Mouse (Mus musculus) hindbrain, embryonic 12.5 days (tissue): ENCODE measurements around the gene Lbp. TPM values are rescaled to one million over a fixed set of nuclear protein-coding genes. Genes with fewer than 3 reads are reported as not detected.

ENCODE experiments used
- ATAC-seq: fragments of 200-750 bp; cut with Nextera tagmentation; 2 replicates; pipeline ENCODE4 v1.8.0; 2017; ENCODE audit warnings: moderate TSS enrichment; ENCODE audit not compliant: low FRiP score
- H3K27ac ChIP-seq: fragments of 300-500 bp; sonication (generic); 2 replicates; pipeline ENCODE4 v1.5.1; 2016; ENCODE audit warnings: mild to moderate bottlenecking
- H3K27me3 ChIP-seq: fragments of 300-500 bp; sonication (generic); 2 replicates; pipeline ENCODE4 v1.6.1; 2016; ENCODE audit warnings: mild to moderate bottlenecking
- H3K36me3 ChIP-seq: fragments of 300-500 bp; sonication (generic); 2 replicates; pipeline ENCODE4 v1.6.1; 2016; ENCODE audit warnings: mild to moderate bottlenecking
- H3K4me1 ChIP-seq: fragments of 300-500 bp; sonication (generic); 2 replicates; pipeline ENCODE4 v1.6.1; 2016
- H3K4me2 ChIP-seq: fragments of 300-500 bp; sonication (generic); replicated peaks from 2 replicates; pipeline ENCODE4 v1.6.1; 2016; ENCODE audit warnings: mild to moderate bottlenecking
- H3K4me3 ChIP-seq: fragments of 300-500 bp; sonication (generic); 2 replicates; pipeline ENCODE4 v1.5.1; 2016; ENCODE audit warnings: mild to moderate bottlenecking
- H3K9ac ChIP-seq: fragments of 300-500 bp; sonication (generic); 2 replicates; pipeline ENCODE4 v1.6.1; 2016; ENCODE audit warnings: mild to moderate bottlenecking, moderate library complexity
- H3K9me3 ChIP-seq: fragments of 300-500 bp; sonication (generic); replicated peaks from 2 replicates; pipeline ENCODE4 v1.6.1; 2016; ENCODE audit warnings: mild to moderate bottlenecking
- WGBS: fragments of 180-500 bp; shearing (Covaris S2); methylation state at CpG from one replicate; pipeline ENCODE4 v1.1.7; 2016; 5-methylcytosine and 5-hydroxymethylcytosine counted together
- polyA plus RNA-seq: library from polyadenylated mRNA; unstranded; fragments of >200 nt; fragmentation: Nextera tagmentation; extraction: Ambion mirVana; gene quantifications from 2 replicates; pipeline ENCODE4 v1.2.1, GENCODE M21; 2016

Lbp gene
- polyA plus RNA-seq = 3.9 and 5.0 TPM in 2 replicates

GRCm38 (mm10) chr2:158305948-158306695 lies at the start of gene Lbp:
TSS of gene Lbp (plus strand) at chr2:158306493.
- 0 out of 2 replicates have a peak, but pooled peaks have one; percentile 22 for ATAC-seq
- no peaks in the 10 kb centered on the region for H3K27me3 ChIP-seq
- no peak within 1 kb of the TSS for H3K4me3 ChIP-seq
- H3K36me3 ChIP-seq = no peaks in the 10 kb centered on the region
- no peak within 1 kb of the TSS for H3K9ac ChIP-seq
- peaks cover 6% of the 10 kb centered on the region for H3K4me1 ChIP-seq
- no peak within 1 kb of the TSS for H3K4me2 ChIP-seq
- H3K9me3 ChIP-seq = no peaks in the 10 kb centered on the region
- WGBS = 40% methylated on average over 13 of the region's 13 CpGs
- H3K27ac ChIP-seq = no peak within 1 kb of the TSS

- WGBS = 25% methylated on average over 5 of the region's 5 CpGs
- H3K4me1 ChIP-seq = peaks cover 6% of the 10 kb centered on the region; the same call in 1 of the 2 replicates
- no peak overlapping the region for H3K9ac ChIP-seq
Measured at GRCm38 (mm10) chr2:158256894-158257293, 49.4 kb upstream of the Lbp start.

DNA sequence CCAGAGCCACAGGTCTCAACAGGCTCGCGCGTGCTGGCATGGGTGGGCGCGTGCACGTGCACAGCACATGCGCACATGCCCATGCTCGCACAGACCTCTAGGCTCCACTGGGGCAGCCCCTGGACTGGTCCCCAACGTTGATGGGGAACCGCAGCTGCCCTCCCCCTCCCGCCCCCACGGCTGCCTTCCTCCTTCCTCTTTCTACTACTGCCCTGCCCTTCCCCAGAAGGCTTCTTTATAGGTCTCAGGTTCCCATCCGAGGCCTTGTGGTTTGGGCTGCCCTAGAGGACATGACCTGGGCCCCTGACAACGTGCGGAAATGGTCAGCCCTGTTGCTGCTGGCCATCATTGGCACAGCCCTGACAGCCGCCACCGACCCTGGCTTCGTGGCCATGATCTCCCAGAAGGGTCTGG lies 48.3 kb upstream of the Lbp start, which contains the start of gene Bpi:
Gene Bpi, plus strand, starts transcription at position 90 of the 414 bp plus-strand sequence.
- Histone ChIP-seq H3K4me1 (peaks cover 8% of the 10 kb centered on the region), H3K9me3 (no peaks in the 10 kb centered on the region), H3K27me3 (no peaks in the 10 kb centered on the region), H3K4me3 (no peak within 1 kb of the TSS), H3K27ac (no peak within 1 kb of the TSS), H3K4me2 (no peak within 1 kb of the TSS), H3K36me3 (no peaks in the 10 kb centered on the region), H3K9ac (no peak within 1 kb of the TSS)
- ATAC-seq = no peak
- WGBS = 63% methylated on average over 18 of the region's 18 CpGs

More at GRCm38 (mm10) chr2:158256894-158257293, 49.4 kb upstream of the Lbp start:
- Histone ChIP-seq H3K27ac (no peak overlapping the region), H3K27me3 (no peaks in the 10 kb centered on the region), H3K4me3 (no peak overlapping the region), H3K4me2 (no peak overlapping the region), H3K9me3 (no peaks in the 10 kb centered on the region), H3K36me3 (no peaks in the 10 kb centered on the region)
- ATAC-seq = no peak

- ATAC-seq = 0 out of 2 replicates have a peak, but pooled peaks have one; percentile 6
- 8% methylated on average over 12 of the region's 12 CpGs for WGBS
- Histone ChIP-seq H3K4me2 (no peak overlapping the region), H3K4me1 (peaks cover 8% of the 10 kb centered on the region), H3K27me3 (no peaks in the 10 kb centered on the region), H3K4me3 (no peak overlapping the region), H3K27ac (no peak overlapping the region), H3K36me3 (no peaks in the 10 kb centered on the region), H3K9me3 (no peaks in the 10 kb centered on the region), H3K9ac (no peak overlapping the region)
Measured at GRCm38 (mm10) chr2:158258781-158259180, 47.5 kb upstream of the Lbp start.

DNA sequence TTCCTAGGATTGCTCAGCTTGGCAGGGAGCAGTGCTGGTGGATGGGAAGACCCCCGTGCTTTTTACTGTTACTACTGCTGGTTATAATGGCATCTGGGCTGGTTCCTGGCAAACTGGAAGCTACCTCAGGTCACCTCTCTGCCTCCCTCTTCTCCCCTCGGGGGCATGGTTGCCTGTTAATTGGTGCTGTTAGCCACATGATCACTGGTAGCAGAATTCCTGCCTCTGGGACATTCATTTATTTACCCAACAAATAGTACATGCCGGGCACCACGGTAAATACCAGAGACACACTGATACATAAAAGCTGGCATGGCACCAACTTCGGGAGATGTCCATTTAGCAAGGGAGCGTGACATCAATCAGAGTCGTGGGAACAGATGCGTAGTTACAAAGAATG lies 46.8 kb upstream of the Lbp start:
- ATAC-seq = no peak
- no peaks in the 10 kb centered on the region for H3K36me3 ChIP-seq
- 72% methylated on average over 8 of the region's 8 CpGs for WGBS
- H3K4me1 ChIP-seq = peaks cover 8% of the 10 kb centered on the region
- no peak overlapping the region for H3K27ac ChIP-seq
- no peaks in the 10 kb centered on the region for H3K9me3 ChIP-seq
- H3K27me3 ChIP-seq = no peaks in the 10 kb centered on the region
- H3K9ac ChIP-seq = no peak overlapping the region
- no peak overlapping the region for H3K4me2 ChIP-seq
- no peak overlapping the region for H3K4me3 ChIP-seq

GRCm38 (mm10) chr2:158264877-158265276 lies 41.4 kb upstream of the Lbp start:
- Histone ChIP-seq H3K36me3 (no peaks in the 10 kb centered on the region), H3K9me3 (no peaks in the 10 kb centered on the region), H3K27ac (no peak overlapping the region), H3K4me2 (no peak overlapping the region), H3K27me3 (no peaks in the 10 kb centered on the region), H3K4me3 (no peak overlapping the region), H3K4me1 (peaks cover 2% of the 10 kb centered on the region; the same call in 1 of the 2 replicates), H3K9ac (no peak overlapping the region)
- WGBS = 84% methylated on average over 3 of the region's 3 CpGs
- no peak for ATAC-seq

- Histone ChIP-seq H3K4me3 (no peak overlapping the region), H3K4me2 (no peak overlapping the region), H3K9ac (no peak overlapping the region), H3K27me3 (no peaks in the 10 kb centered on the region), H3K9me3 (no peaks in the 10 kb centered on the region), H3K4me1 (peaks cover 9% of the 10 kb centered on the region; the same call in 1 of the 2 replicates), H3K36me3 (no peaks in the 10 kb centered on the region), H3K27ac (no peak overlapping the region)
- no peak for ATAC-seq
- WGBS = 75% methylated on average over 8 of the region's 8 CpGs
Measured at GRCm38 (mm10) chr2:158270017-158270416, 36.3 kb upstream of the Lbp start.

GRCm38 (mm10) chr2:158273646-158274045 lies 32.6 kb upstream of the Lbp start:
- no peaks in the 10 kb centered on the region for H3K27me3 ChIP-seq
- 25% methylated on average over 2 of the region's 2 CpGs for WGBS
- peaks cover 17% of the 10 kb centered on the region; the same call in 1 of the 2 replicates for H3K4me1 ChIP-seq
- H3K4me2 ChIP-seq = no peak overlapping the region
- no peak for ATAC-seq
- 0 out of 2 replicates have a peak overlapping the region, but pooled peaks have one; percentile 8 for H3K9ac ChIP-seq
- H3K36me3 ChIP-seq = no peaks in the 10 kb centered on the region
- no peak overlapping the region for H3K4me3 ChIP-seq
- H3K27ac ChIP-seq = 0 out of 2 replicates have a peak overlapping the region, but pooled peaks have one; percentile 35
- no peaks in the 10 kb centered on the region for H3K9me3 ChIP-seq

DNA sequence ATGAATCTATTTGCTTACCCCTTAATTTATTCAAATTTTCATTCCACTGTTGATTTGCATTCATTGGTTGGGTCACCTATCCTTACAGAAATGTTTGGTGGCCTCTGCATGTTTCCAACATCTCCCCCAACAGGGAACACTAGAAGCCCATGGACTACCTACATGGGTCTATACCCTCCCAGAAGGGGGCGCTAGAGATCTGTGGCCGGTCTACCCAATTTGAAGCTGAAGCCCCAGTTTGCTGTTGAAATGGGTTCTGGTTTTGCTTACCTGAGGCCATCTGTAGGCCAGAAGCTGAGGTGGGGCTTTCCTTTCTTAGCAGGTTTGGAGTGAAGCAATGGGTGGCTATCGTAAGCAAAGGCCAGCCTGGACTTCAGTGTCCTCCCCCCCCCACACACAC lies 30.9 kb upstream of the Lbp start:
- Histone ChIP-seq H3K36me3 (no peaks in the 10 kb centered on the region), H3K4me1 (peaks cover 17% of the 10 kb centered on the region; the same call in 1 of the 2 replicates), H3K9ac (no peak overlapping the region), H3K27me3 (no peaks in the 10 kb centered on the region), H3K4me2 (no peak overlapping the region), H3K27ac (no peak overlapping the region), H3K9me3 (no peaks in the 10 kb centered on the region), H3K4me3 (no peak overlapping the region)
- no peak for ATAC-seq
- 88% methylated on average over 3 of the region's 3 CpGs for WGBS

DNA sequence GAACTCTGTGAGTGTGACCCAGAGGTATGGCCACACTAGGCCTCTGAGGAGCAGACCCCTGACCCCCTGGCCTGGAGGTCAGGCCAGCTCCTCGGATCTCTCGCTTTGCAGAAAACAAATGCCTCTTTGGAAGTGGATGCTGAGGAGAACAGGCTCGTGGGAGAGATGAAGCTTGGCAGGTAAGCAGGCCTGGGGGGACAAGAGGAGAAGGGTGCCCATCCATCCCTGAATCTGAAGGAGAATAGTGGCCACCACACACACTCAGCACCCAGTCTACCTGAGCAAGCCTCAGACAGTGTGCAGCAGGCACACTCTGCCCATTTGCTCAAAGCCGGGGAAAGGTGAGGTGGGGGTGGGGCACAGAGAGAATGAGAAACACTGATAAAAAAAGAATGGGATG lies 30.5 kb upstream of the Lbp start:
- Histone ChIP-seq H3K9me3 (no peaks in the 10 kb centered on the region), H3K4me3 (no peak overlapping the region), H3K36me3 (no peaks in the 10 kb centered on the region), H3K4me2 (no peak overlapping the region), H3K9ac (no peak overlapping the region), H3K4me1 (peaks cover 17% of the 10 kb centered on the region; the same call in 1 of the 2 replicates), H3K27me3 (no peaks in the 10 kb centered on the region), H3K27ac (no peak overlapping the region)
- ATAC-seq = no peak
- 56% methylated on average over 4 of the region's 4 CpGs for WGBS

DNA sequence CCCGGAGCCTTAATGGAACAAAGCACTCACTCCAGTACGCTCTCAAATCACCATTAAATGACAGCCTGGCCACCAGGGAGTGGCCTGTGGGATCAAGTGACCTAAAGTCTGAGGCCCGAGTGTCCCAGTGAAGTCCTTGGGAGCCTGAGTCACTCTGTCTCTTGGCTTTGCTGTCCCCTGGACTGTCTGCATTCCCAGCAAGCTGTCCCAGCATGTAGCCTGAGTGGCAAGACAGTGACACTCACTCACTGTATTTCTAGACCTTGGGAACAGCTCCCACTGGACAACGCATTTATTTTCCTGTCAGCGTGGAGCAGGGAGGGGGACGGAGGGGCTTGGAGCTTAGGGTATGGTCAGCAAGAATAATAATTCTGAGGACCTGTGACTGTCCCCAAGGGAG lies 29.8 kb upstream of the Lbp start:
- Histone ChIP-seq H3K4me2 (no peak overlapping the region), H3K4me3 (no peak overlapping the region), H3K4me1 (peaks cover 17% of the 10 kb centered on the region; the same call in 1 of the 2 replicates), H3K9me3 (no peaks in the 10 kb centered on the region), H3K36me3 (no peaks in the 10 kb centered on the region), H3K9ac (no peak overlapping the region), H3K27ac (no peak overlapping the region), H3K27me3 (no peaks in the 10 kb centered on the region)
- ATAC-seq = no peak
- WGBS = 59% methylated on average over 6 of the region's 6 CpGs

DNA sequence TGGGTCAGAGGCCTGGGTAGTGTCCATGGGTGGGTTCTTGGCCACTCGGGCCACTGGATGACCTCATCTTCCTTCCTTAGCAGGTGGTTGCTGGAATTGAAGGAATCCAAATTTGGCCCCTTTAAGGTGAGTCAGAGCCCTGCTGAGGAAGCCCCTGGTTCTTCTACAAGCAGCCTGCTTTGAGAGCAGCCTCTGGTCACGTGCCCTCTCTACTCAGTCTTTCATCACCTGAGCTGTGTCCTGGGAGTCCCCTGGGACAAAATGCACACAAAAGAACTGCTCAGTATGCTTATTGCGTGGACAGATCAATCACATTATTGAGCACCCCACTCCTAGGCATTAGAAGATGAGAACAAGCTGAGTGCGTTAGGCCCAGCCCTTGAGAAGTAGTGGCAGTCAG lies 29.4 kb upstream of the Lbp start:
- no peak overlapping the region for H3K4me2 ChIP-seq
- no peak for ATAC-seq
- H3K4me1 ChIP-seq = peaks cover 17% of the 10 kb centered on the region
- H3K36me3 ChIP-seq = no peaks in the 10 kb centered on the region
- H3K27ac ChIP-seq = no peak overlapping the region
- no peaks in the 10 kb centered on the region for H3K9me3 ChIP-seq
- H3K27me3 ChIP-seq = no peaks in the 10 kb centered on the region
- no peak overlapping the region for H3K9ac ChIP-seq
- no peak overlapping the region for H3K4me3 ChIP-seq
- WGBS = 60% methylated on average over 4 of the region's 4 CpGs

GRCm38 (mm10) chr2:158279656-158280055 lies 26.6 kb upstream of the Lbp start:
- H3K4me1 ChIP-seq = peaks cover 14% of the 10 kb centered on the region; the same call in 1 of the 2 replicates
- H3K9me3 ChIP-seq = no peaks in the 10 kb centered on the region
- no peak overlapping the region for H3K9ac ChIP-seq
- 86% methylated on average over 4 of the region's 4 CpGs for WGBS
- no peaks in the 10 kb centered on the region for H3K27me3 ChIP-seq
- ATAC-seq = no peak
- no peaks in the 10 kb centered on the region for H3K36me3 ChIP-seq
- H3K27ac ChIP-seq = no peak overlapping the region
- no peak overlapping the region for H3K4me2 ChIP-seq
- H3K4me3 ChIP-seq = no peak overlapping the region
